Mouse (Mus musculus) bone marrow macrophage, adult 2 months (primary cell): ENCODE measurements around the gene B4galt4.

ENCODE experiments used
- CTCF ChIP-seq: IDR thresholded peaks from 2 replicates; pipeline ENCODE4 v1.5.1; 2012; ENCODE audit warnings: low read depth, mild to moderate bottlenecking, low read length, moderate library complexity
- POLR2A ChIP-seq: IDR thresholded peaks from 2 replicates; pipeline ENCODE4 v1.6.1; 2012; ENCODE audit warnings: mild to moderate bottlenecking, low read depth, low read length, borderline replicate concordance

- TF ChIP-seq CTCF (no peak), POLR2A (no peak)
These were observed 47.0 kb downstream of the B4galt4 start for GRCm38 (mm10) chr16:38789016-38789415.
